Mouse (Mus musculus) lung, embryonic 15.5 days (tissue): ENCODE measurements around the gene Zswim4. TPM values are rescaled to one million over a fixed set of nuclear protein-coding genes. Genes with fewer than 3 reads are reported as not detected.
"Not testable (repeated sequence)": the region's sequence is repeated elsewhere in the genome, so short reads cannot be mapped to it uniquely, and the experiment has no call there.

ENCODE experiments used
- ATAC-seq: fragments of 200-750 bp; cut with Nextera tagmentation; 2 replicates; pipeline ENCODE4 v1.8.0; 2017; ENCODE audit warnings: moderate number of reproducible peaks, borderline replicate concordance; ENCODE audit not compliant: low FRiP score, low TSS enrichment; ENCODE audit errors: extremely low read depth
- H3K27ac ChIP-seq: fragments of 300-500 bp; sonication (generic); 2 replicates; pipeline ENCODE4 v1.5.1; 2015; ENCODE audit warnings: moderate library complexity, mild to moderate bottlenecking, inconsistent platforms
- H3K27me3 ChIP-seq: fragments of 300-500 bp; sonication (generic); 2 replicates; pipeline ENCODE4 v1.6.1; 2015; ENCODE audit warnings: inconsistent platforms
- H3K36me3 ChIP-seq: fragments of 300-500 bp; sonication (generic); 2 replicates; pipeline ENCODE4 v1.6.1; 2015; ENCODE audit warnings: inconsistent platforms
- H3K4me1 ChIP-seq: fragments of 300-500 bp; sonication (generic); 2 replicates; pipeline ENCODE4 v1.6.1; 2015; ENCODE audit warnings: inconsistent platforms
- H3K4me2 ChIP-seq: fragments of 300-500 bp; sonication (generic); 2 replicates; pipeline ENCODE4 v1.6.1; 2015; ENCODE audit warnings: inconsistent platforms, mild to moderate bottlenecking, moderate library complexity
- H3K4me3 ChIP-seq: fragments of 300-500 bp; sonication (generic); 2 replicates; pipeline ENCODE4 v1.5.1; 2015; ENCODE audit warnings: mild to moderate bottlenecking, inconsistent platforms
- H3K9ac ChIP-seq: fragments of 300-500 bp; sonication (generic); 2 replicates; pipeline ENCODE4 v1.6.1; 2015; ENCODE audit warnings: inconsistent platforms
- H3K9me3 ChIP-seq: fragments of 300-500 bp; sonication (generic); 2 replicates; pipeline ENCODE4 v1.6.1; 2016; ENCODE audit warnings: inconsistent platforms
- WGBS: fragments of 180-500 bp; shearing (Covaris S2); methylation state at CpG from one replicate; pipeline ENCODE4 v1.1.7; 2015; 5-methylcytosine and 5-hydroxymethylcytosine counted together
- polyA plus RNA-seq: library from polyadenylated mRNA; unstranded; fragments of >200 nt; fragmentation: Nextera tagmentation; extraction: Ambion mirVana; gene quantifications from 2 replicates; pipeline ENCODE4 v1.2.1, GENCODE M21; 2015

The Zswim4 gene
- polyA plus RNA-seq, result 13.6 and 14.2 TPM in 2 replicates

DNA sequence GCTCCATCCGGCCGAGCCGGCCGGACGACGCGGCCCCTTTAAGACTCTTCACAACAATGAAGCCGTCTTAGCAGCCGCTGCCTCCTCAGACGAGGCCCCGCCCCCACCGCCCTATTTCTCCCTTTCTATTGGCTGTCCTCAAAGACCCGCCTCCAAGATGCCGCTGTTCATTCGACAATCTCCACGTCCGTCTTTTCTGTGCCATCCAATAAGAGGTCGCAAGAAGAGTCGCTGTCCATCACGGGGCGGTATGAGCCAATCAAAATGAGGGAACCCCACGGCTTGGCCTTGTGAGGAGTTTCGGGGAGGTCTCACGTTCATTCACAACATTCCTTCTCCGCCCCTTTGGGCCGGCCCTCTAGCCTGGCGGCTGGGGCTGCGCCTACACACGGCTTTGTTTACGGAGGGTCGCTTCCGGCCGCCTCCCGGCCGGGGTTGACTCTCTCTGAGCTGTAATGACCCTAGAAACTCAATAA is at the start of gene Zswim4:
Gene Zswim4, minus strand, starts transcription at position 58 of the 476 bp plus-strand sequence.
- H3K4me3 ChIP-seq, result peak within 1 kb of the TSS; percentile 85
- peaks cover 16% of the 10 kb centered on the region; the same call in 1 of the 2 replicates for H3K36me3 ChIP-seq
- peak within 1 kb of the TSS; percentile 85 for H3K27ac ChIP-seq
- H3K9ac ChIP-seq, result peak within 1 kb of the TSS; percentile 91
- H3K27me3 ChIP-seq, result no peaks in the 10 kb centered on the region
- WGBS, result under 1% methylated on average over 35 of the region's 35 CpGs
- ATAC-seq, result peak; percentile 98
- H3K4me2 ChIP-seq, result peak within 1 kb of the TSS; percentile 78
- no peaks in the 10 kb centered on the region for H3K9me3 ChIP-seq
- peaks cover 22% of the 10 kb centered on the region for H3K4me1 ChIP-seq

DNA sequence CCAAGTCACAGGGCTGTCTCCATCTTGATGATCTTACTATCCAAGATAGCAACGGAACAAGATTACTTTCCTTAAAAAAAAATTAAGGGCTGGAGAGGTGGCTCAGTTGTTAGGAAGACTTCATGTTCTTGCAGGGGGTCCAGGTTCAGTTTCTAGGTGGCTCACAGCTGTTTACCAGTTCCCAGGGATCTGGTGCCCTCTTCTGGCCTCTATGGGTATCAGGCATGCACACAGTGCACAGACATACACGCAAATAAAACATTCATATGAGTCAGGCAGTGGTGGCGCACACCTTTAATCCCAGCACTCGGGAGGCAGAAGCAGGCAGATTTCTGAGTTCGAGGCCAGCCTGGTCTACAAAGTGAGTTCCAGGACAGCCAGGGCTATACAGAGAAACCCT is 48.8 kb upstream of the Zswim4 start:
- H3K9me3 ChIP-seq, ATAC-seq, H3K4me2 ChIP-seq, H3K36me3 ChIP-seq, H3K27me3 ChIP-seq, H3K4me3 ChIP-seq, H3K4me1 ChIP-seq, H3K9ac ChIP-seq, H3K27ac ChIP-seq: not testable (repeated sequence)
- 61% methylated on average over 5 of the region's 5 CpGs for WGBS

DNA sequence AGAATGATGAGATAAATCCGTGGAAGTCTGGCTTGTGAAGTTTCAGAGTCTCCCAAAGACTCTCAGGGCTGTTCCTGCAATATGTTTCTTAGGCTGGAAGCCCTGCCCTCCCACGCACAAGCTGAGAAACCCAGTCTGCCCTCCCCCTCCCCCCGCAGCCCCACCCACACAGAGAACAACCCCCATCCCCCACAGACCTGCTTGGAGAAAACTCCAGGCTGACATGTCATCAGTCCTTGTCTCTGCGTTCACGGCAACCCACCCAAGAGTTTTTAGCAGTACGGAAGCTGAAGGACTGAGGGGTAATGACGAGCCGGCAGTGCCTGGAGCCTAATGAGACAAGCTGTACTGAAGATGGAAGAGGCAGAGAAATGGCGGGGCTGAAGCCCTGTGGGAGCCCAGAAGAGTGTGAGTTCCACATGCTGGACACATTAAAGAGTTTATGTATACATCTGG is 47.8 kb upstream of the Zswim4 start:
- 7% methylated on average over 9 of the region's 9 CpGs for WGBS
- H3K4me2 ChIP-seq, result peak overlapping the region; percentile 45
- H3K9ac ChIP-seq, result no peak overlapping the region

DNA sequence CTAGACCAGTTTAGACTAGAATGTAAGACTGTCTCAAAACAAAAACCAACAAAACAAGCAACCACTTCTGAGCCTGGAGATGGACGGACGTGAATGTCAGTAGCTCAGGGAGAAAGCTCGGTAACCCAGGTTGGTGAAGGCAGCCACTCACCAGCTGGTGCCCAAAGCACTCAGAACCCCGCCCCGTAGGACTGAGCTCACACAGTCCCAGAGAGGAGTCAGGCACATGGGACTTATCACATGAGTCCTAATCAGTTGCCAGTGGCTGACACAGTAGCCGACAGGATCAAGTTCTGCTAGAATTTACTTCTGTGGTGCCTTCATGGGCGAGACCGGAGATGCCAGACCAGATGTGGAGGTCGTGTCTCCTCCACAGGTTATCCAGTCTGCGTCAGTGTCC is 43.9 kb upstream of the Zswim4 start:
- ATAC-seq, result no peak
- Histone ChIP-seq H3K27me3 (no peaks in the 10 kb centered on the region), H3K4me2 (no peak overlapping the region), H3K9me3 (no peaks in the 10 kb centered on the region), H3K9ac (no peak overlapping the region), H3K4me1 (peaks cover 10% of the 10 kb centered on the region; the same call in 1 of the 2 replicates), H3K36me3 (no peaks in the 10 kb centered on the region), H3K4me3 (no peak overlapping the region), H3K27ac (no peak overlapping the region)
- 67% methylated on average over 10 of the region's 10 CpGs for WGBS

More for the DNA sequence above, 47.8 kb upstream of the Zswim4 start:
- peaks cover 10% of the 10 kb centered on the region; the same call in 1 of the 2 replicates for H3K4me1 ChIP-seq
- H3K27me3 ChIP-seq, result no peaks in the 10 kb centered on the region
- H3K27ac ChIP-seq, result peak overlapping the region; percentile 73
- peak; percentile 55; the same call in 1 of the 2 replicates for ATAC-seq
- H3K9me3 ChIP-seq, result no peaks in the 10 kb centered on the region
- H3K4me3 ChIP-seq, result peak overlapping the region; percentile 27
- H3K36me3 ChIP-seq, result no peaks in the 10 kb centered on the region

DNA sequence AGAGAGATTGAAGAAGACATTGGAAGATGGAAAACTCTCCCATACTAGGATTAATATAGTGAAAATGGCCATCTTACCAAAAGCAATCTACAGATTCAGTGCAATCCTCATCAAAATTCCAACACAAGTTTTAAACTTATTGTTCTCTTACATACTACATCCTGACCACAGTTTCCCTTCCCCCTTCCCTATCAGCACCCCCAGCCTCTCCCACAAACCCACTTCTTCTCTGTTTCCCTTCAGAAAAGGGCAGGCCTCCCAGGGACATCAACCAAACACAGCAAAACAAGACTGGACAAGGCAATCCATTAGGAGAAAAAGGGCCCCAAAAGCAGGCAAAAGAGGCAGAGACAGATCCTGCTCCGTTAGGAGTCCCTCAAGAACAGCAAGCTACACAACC is 39.6 kb upstream of the Zswim4 start:
- no peak for ATAC-seq
- H3K36me3 ChIP-seq, result no peaks in the 10 kb centered on the region
- no peaks in the 10 kb centered on the region for H3K9me3 ChIP-seq
- no peak overlapping the region for H3K27ac ChIP-seq
- no peak overlapping the region for H3K9ac ChIP-seq
- H3K4me2 ChIP-seq, result no peak overlapping the region
- no peaks in the 10 kb centered on the region for H3K4me1 ChIP-seq
- no peak overlapping the region for H3K4me3 ChIP-seq
- WGBS, result 73% methylated on average over 1 of the region's 1 CpGs
- H3K27me3 ChIP-seq, result no peaks in the 10 kb centered on the region

DNA sequence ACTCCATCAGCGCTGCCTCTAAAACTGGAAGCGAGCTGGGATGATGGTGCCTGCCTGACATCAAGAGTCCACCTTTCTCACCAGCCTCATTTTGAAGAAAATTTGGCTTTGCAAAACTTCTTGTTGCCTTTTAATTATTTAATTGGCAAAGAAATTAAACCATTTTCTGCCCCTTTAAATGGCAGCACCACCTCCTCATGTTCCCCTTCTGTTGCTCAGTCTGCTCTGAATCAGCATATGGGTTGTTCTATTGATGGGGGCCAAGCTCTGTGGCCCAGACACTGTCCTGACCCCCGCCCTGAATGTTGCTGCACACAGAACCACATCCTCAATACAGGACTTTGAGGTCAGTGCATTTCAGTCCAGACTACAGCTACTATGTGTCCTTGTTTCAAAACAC is 37.1 kb upstream of the Zswim4 start:
- H3K9ac ChIP-seq, result no peak overlapping the region
- H3K9me3 ChIP-seq, result no peaks in the 10 kb centered on the region
- H3K4me1 ChIP-seq, result peaks cover 10% of the 10 kb centered on the region
- no peak overlapping the region for H3K4me2 ChIP-seq
- no peak for ATAC-seq
- H3K4me3 ChIP-seq, result no peak overlapping the region
- no peaks in the 10 kb centered on the region for H3K27me3 ChIP-seq
- 76% methylated on average over 3 of the region's 3 CpGs for WGBS
- H3K27ac ChIP-seq, result no peak overlapping the region
- H3K36me3 ChIP-seq, result no peaks in the 10 kb centered on the region

DNA sequence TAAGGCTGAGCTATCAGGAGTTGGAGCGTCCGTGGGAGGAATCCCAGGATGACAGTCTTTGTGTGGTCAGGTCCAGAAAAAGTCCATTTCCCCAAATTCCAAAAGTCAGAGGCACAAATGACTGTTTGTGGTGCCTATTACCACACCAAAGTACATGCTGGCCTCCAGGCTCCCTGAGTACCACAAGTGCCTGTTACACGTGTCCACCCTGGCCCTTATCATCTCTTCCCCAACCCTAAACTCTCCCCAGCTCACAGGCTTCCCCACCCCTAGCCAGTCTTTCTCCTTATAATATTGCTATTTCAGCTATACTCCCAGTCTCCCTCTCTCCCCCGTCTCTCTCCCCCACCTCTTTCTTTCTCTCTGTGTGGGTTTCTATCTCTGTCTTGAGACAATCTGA is 35.4 kb upstream of the Zswim4 start:
- no peak for ATAC-seq

DNA sequence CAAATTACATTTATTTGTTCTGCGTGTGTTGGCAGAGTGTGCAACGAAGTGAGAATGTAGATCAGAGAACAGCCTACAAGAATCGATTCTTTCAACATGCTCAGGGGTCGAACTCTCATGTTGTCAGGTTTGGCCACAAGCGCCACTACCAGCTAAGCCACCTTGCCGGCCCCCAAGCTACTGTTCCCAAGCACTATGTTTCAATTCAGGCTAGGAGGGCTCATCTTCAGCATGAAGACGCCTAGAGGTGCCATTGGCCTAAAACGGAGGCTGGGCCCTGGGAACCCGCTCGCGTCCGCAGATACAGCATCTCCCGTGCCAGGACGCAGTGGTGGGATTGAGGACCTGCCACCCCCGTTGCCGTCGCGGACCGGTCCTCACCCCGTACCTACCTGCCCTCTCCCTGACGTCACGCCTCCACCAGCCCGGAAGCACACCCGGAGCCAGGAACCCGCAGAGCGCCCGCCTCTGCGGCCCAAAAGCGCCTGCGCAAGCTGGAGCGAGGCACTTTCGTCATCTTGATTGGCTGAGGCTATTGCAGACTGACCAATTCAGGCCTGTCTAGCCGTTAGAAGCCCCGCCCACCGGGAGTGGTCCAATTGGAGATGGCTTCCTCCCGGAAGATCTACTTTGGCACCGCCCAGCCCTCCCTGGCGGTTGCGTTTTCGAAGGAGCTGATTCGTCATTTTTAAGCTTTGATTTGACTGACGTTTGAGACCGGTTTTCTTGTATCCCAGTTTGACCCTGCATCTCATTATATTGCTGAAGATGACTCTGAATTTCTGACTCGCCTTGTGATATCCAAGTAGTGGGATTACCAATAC is 33.3 kb upstream of the Zswim4 start, which contains the start of gene Ccdc130:
Gene Ccdc130, minus strand, starts transcription at position 431 of the 824 bp plus-strand sequence.
- Histone ChIP-seq H3K4me1 (peaks cover 10% of the 10 kb centered on the region), H3K27me3 (no peaks in the 10 kb centered on the region), H3K9me3 (no peaks in the 10 kb centered on the region), H3K36me3 (peaks cover 10% of the 10 kb centered on the region), H3K9ac (peak within 1 kb of the TSS; percentile 82), H3K4me3 (peak within 1 kb of the TSS; percentile 91), H3K27ac (peak within 1 kb of the TSS; percentile 51), H3K4me2 (peak within 1 kb of the TSS; percentile 68)
- WGBS, result under 1% methylated on average over 44 of the region's 44 CpGs
- peak; percentile 99 for ATAC-seq

More for the DNA sequence above, 35.4 kb upstream of the Zswim4 start:
- WGBS, result 75% methylated on average over 4 of the region's 4 CpGs
- Histone ChIP-seq H3K4me3 (no peak overlapping the region), H3K27ac (no peak overlapping the region), H3K9ac (no peak overlapping the region), H3K36me3 (no peaks in the 10 kb centered on the region), H3K9me3 (no peaks in the 10 kb centered on the region), H3K4me1 (peaks cover 10% of the 10 kb centered on the region), H3K27me3 (no peaks in the 10 kb centered on the region), H3K4me2 (no peak overlapping the region)

DNA sequence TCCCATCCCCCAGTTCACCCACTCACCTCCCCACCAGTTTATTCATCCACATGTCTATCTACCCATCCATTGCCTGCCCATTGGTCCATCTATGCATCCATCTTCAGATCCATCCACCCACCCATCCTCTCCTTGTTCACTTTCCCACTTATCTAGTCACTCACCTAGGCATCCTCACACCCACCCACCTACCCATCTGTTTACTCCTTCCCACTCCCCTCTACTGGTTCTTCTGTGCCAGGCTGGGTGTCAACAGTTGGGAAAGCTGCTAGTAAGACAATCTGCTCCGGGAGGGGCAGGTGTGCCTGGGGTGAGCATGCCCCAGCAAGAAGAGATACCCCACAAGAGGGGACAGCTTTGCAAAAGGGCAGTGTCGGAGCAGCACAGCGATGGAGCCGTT is 24.2 kb upstream of the Zswim4 start:
- H3K4me2 ChIP-seq, result no peak overlapping the region
- ATAC-seq, result no peak

DNA sequence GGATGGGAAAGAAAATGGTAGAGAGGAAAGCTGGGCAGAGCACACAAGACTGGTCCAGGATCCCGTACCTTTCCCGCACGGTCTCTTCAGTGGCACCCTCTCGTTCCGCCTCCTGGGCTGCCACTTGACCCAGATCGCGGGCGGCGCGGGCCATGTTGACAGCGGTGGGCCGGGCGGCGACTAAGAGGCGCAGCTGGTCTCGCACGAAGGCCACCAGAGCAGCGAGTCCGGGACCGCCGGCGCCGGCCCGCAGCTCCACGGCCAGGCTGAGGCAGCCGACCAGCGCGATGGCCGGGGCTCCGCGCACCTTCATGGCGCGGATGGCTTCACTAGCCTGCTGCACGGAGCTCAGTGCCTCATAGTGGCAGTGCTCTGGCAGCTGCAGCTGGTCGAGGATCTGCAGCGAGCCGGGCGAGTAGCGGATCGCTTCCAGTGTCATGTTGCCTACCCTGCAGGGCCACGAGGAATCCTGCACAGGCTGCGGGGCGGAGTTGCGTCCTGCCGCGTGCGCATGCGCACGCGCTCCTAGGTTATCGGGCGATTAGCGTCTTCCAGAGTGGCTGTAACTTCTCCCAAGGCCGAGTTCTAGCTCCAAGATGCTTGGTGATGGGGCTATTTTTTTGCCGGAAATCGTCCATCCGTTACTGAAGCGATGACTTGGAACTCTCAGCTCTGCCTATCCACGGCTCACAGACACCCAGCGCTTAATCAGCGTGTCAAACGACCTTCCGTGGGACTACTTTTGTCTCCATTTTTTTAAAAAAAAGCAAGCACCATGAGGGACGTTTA is 20.2 kb upstream of the Zswim4 start, which contains the start of gene Mri1:
Gene Mri1, minus strand, starts transcription at position 505 of the 789 bp plus-strand sequence.
- ATAC-seq, result peak; percentile 89
- peaks cover 55% of the 10 kb centered on the region for H3K36me3 ChIP-seq
- peak within 1 kb of the TSS; percentile 80 for H3K9ac ChIP-seq
- H3K4me2 ChIP-seq, result peak within 1 kb of the TSS; percentile 99
- H3K9me3 ChIP-seq, result no peaks in the 10 kb centered on the region
- H3K4me1 ChIP-seq, result peaks cover 19% of the 10 kb centered on the region
- under 1% methylated on average over 64 of the region's 64 CpGs for WGBS
- H3K27me3 ChIP-seq, result no peaks in the 10 kb centered on the region
- H3K27ac ChIP-seq, result peak within 1 kb of the TSS; percentile 92
- peak within 1 kb of the TSS; percentile 84 for H3K4me3 ChIP-seq

More for the DNA sequence above, 24.2 kb upstream of the Zswim4 start:
- no peaks in the 10 kb centered on the region for H3K27me3 ChIP-seq
- no peak overlapping the region for H3K4me3 ChIP-seq
- peaks cover 16% of the 10 kb centered on the region for H3K4me1 ChIP-seq
- no peaks in the 10 kb centered on the region for H3K9me3 ChIP-seq
- H3K9ac ChIP-seq, result no peak overlapping the region
- 90% methylated on average over 4 of the region's 4 CpGs for WGBS
- H3K27ac ChIP-seq, result no peak overlapping the region
- peaks cover 65% of the 10 kb centered on the region for H3K36me3 ChIP-seq

DNA sequence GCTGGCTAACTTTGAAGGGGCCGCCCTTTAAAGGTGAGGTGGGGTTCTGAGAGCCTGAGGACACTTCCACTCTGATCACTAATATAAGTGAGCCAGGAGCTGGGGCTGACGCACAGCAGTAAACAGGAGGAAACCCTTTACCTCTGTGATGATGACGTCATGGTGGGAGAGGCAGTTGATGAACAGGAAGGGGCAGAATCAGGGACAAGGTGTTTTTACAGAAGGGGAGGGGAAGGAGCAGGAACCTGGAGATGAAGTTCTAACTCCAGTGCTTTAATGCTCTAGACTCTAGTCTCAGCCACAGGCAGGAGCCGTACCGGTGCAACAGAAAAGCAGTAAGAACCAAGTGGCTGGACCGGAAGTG is 19.6 kb upstream of the Zswim4 start:
- Histone ChIP-seq H3K9ac (peak overlapping the region; percentile 80), H3K4me2 (peak overlapping the region; percentile 99), H3K9me3 (no peaks in the 10 kb centered on the region), H3K4me3 (peak overlapping the region; percentile 84), H3K4me1 (peaks cover 19% of the 10 kb centered on the region), H3K36me3 (peaks cover 54% of the 10 kb centered on the region), H3K27me3 (no peaks in the 10 kb centered on the region), H3K27ac (peak overlapping the region; percentile 92)
- peak; percentile 12; the same call in 1 of the 2 replicates for ATAC-seq
- WGBS, result 9% methylated on average over 6 of the region's 6 CpGs
